Mouse (Mus musculus) frontal cortex, postnatal 10 days (tissue): ENCODE data around the gene Lgals12.

Source experiments
- DNase-seq, 2 experiments: peaks; one replicate each; pipeline ENCODE4 v3.0.0; 2022; ENCODE audit warnings: low spot score in 2 of 2, mixed read lengths in 1 of 2

The Lgals12 gene

DNA sequence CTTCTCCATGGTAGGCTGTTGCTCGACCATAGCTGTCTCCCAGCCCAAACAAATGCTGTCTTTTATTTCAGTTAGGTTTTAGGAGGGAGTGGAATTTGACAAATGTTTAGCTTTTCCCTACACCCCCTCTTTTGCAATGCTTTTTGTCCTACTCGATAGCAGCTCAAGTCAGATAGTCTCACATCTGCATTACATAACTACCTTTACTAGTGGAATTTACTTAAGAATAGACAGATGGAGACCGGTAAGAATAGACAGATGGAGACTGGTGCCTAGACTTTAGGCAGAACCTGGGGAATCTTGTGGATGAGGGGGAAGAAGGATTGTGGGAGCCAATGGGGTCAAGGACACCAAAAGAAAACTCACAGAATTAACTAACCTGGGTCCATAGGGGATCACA is 23.4 kb downstream of the Lgals12 start:
- no peak for DNase-seq

GRCm38 (mm10) chr19:7583101-7583500 is 23.9 kb downstream of the Lgals12 start:
- no peak for DNase-seq

- DNase-seq = no peak
These were observed 26.0 kb downstream of the Lgals12 start for GRCm38 (mm10) chr19:7581042-7581441.

GRCm38 (mm10) chr19:7577710-7578109 is 29.3 kb downstream of the Lgals12 start:
- DNase-seq = no peak

- DNase-seq = no peak
These were observed 30.8 kb downstream of the Lgals12 start for GRCm38 (mm10) chr19:7576180-7576579.

DNA sequence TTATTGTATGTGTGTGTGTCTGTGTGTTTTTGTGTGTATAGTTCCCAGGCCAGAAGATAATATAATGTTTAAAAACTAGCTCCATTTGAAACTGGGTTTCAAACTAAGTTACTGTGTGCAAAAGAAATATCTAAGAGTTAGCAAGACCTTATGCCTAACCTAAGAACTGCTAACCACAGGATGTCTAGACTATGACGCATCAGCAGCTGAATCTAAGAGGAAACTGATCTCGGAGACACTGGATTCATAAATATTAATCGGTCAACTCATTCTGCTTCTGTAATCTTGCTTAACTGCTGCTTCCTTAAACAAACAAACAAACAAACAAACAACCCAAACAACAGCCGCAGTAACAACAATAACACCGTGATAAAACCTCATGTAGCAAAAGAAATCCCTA is 37.3 kb downstream of the Lgals12 start:
- DNase-seq = no peak

DNA sequence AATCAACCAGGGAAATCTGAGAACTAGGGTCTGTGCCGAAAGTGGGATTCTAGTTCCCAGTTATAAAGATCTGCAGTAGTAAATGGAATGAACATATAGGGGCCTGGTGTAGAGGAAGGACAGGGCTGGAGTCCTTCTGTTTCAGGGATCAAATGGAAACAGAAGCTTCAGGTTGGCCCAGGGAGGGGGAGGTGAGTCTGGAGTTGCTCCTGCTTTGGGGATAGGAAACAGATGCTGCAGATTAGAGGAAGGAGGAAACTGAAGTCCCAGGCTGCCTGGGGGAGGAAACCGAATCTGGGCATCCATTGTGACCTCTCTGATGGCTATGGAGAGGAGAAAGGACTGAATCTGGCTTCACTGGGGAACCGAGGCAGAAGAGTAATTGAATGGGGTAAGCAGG is 38.6 kb downstream of the Lgals12 start:
- no peak for DNase-seq

- no peak for DNase-seq
These were observed 40.2 kb downstream of the Lgals12 start for GRCm38 (mm10) chr19:7566826-7567225.

DNA sequence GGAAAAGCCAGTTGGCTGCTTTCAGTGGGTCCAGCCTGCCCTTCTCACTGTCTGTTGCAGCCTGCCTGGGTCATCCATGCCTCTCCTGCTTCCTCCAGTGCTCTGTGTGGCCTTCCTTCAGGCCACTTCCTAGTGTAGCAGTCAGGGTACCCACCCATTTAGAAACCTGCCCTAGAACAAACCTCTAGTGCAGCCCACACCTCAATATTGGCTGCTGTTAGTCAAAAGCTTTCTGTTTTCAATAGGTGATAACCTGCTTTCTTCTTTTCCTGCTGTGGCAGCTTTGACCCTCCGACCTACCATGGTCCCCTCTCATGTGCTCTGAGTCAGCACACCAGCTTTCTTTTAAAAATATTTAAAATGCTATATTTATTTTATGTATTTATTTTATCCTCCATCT is 42.5 kb downstream of the Lgals12 start:
- no peak for DNase-seq

- DNase-seq = no peak
These were observed 43.3 kb downstream of the Lgals12 start for GRCm38 (mm10) chr19:7563676-7564075.

GRCm38 (mm10) chr19:7562601-7563129 is 44.3 kb downstream of the Lgals12 start:
- no peak for DNase-seq

- DNase-seq = no peak
These were observed 45.5 kb downstream of the Lgals12 start for GRCm38 (mm10) chr19:7561456-7561855.

GRCm38 (mm10) chr19:7559986-7560385 is 47.0 kb downstream of the Lgals12 start:
- no peak for DNase-seq

DNA sequence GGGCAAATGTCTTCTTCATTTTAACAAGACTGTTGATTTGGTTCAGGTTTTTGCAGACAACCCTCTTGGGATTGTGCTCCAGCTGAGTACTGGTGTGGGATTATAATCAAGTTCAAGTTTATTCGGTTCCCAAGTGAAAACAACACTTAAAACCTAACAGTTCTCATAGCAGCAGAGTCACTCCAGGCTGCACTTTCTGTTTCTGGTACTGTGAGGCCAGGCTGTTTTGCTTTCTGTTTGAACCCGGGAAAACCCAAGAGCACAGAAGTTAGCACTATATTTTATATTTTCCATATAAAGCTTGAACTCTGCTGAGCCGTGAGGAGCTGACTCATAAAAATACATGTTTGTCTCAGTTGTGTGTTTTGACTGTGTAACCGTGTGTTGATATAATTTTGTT is 48.3 kb downstream of the Lgals12 start:
- no peak for DNase-seq

DNA sequence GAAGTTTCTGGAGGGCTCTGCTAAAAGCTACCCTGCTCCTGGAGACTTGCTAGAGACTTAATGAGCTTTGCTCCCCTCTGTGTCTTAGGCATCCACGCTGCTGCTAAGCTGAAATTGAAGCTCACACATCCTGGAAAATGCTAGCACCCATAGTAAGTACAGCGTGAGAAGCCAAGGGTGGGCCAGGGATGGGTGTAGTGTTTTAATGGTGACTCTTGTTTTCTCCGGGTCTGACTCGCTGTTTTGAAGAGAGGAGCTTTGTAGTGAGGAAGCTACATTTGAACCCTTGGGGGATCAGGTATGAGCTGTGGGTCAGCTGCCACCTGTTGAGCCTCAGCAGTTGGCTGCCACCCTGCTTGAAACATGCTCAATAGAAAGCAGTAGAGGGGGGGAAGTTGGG is 49.1 kb downstream of the Lgals12 start:
- DNase-seq = no peak

DNA sequence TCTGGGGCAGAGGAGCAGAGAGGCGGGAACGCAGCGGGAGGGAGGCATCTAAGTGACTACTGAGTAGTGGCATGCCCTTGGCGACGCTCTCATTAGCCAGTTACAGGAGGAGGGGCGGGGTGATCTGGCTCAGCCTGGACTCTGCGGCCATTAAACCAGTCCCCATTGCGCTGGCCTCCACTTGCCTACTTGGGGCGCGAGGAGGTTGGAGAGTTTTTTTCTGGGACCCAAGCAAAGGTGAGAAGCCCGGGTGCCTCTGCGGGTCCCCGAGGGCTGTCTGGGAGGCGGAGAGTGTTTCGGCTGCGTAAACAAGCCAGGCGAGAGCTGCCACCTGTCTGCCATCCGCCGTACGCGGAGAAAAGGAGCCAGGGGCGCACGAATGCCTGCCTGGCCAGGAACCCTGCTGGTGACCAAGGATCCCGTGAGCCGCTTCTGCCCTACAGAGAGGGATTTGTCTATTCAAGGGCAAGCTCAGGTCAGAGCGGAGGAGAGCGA is 49.6 kb downstream of the Lgals12 start, which contains the start of gene Pla2g16:
TSS of gene Pla2g16 (plus strand) at position 132 of the 495 bp plus-strand sequence.
- peak in 1 of 2 experiments; percentile 25 for DNase-seq

- DNase-seq = no peak
These were observed 50.4 kb downstream of the Lgals12 start for GRCm38 (mm10) chr19:7556641-7557040.

- no peak for DNase-seq
These were observed 52.1 kb downstream of the Lgals12 start for GRCm38 (mm10) chr19:7554881-7555280.

DNA sequence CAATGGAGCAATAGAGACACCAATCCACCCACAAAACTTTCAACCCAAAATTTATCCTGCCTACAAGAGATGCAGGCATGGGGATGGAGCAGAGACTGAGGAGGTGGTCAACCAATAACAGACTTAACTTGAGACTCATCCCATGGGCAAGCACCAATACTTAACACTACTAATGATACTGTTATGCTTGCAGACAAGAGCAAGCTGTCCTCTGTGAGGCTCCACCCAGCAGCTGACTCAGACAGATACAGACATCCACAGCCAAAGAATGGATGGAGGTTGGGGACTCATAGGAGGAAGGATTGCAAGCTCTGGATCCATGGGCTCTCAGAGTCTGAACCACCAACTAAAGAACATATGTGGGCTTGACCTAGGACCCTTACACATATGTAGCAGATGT is 53.6 kb downstream of the Lgals12 start:
- no peak for DNase-seq

- DNase-seq = no peak
These were observed 54.7 kb downstream of the Lgals12 start for GRCm38 (mm10) chr19:7552301-7552673.

DNA sequence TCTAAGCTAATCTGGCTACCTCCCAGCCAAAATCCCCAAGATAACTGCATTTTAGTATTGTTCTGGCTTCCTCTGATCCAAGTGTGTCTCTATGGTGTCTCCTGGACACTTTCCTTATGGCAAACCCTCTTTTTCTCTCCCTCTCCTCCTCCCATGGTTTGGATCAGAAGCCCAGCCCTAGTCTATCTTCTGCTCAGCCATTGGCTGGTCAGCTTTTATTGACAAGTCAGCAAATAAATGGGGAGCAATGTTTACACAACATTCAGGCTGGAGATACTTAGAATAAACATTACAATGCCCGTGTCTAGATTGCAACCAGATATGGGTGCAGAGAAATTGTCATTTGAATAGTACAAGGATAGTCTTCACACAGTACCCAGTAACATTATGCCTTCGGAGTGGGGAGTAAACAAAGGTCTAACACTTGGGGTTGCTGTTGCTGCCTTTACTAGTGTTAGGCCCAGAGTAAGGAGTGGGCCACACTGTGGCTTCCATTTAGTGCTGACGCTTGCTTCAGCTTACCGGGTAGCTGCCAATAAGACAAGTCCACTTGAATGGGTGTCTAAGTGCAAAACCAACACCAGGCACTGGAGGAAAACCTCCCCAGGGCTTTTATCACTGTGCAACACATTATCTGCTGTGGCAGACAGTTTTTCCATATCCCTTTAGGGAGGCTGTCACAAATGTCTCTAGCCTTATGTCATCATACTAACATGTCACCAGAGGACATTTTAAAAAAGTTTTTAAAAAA is 55.3 kb downstream of the Lgals12 start:
- DNase-seq = no peak

GRCm38 (mm10) chr19:7548924-7549323 is 58.1 kb downstream of the Lgals12 start:
- DNase-seq = no peak
